Mouse (Mus musculus): Measurements from ENCODE around the gene Phactr2.
"Not testable (repeated sequence)": the region's sequence is repeated elsewhere in the genome, so short reads cannot be mapped to it uniquely, and the experiment has no call there.

Phactr2 gene

DNA sequence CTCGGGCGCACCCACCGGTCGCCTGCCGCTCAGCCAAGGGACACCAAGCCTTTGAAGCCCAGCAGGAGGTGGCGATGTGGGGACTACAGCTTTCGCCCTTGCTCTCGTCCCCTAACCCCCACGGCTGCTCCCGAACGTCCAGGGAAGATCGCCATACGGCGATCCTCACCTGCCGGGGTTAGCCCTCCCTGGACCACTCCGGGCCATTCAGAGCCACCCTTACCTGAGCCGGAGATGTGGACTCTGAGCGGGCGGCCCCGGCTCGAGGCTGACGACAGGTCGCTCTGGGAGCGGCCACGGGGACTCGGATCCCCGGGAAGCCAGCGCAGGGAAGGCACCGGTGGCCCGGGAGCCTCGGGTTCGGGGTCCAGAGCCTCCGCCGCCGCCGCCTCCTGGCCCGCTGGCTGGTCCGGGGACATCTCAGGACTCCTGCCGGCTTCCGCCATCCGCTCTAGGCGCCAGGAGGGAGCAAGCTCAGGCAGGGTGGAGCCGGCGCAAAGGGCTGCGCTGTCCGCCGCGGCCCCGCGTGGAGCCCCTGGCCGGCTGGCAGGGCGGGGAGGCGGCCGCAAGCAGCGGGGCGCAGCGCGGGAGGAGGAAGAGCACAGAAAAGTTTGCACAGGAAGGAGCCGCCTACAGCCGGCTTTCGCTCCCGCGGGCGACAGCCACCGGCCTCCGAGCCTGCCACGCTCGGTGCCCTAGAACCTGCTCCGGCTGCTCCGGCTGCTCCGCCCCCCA, at the start of gene Phactr2:
Gene Phactr2, minus strand, starts transcription at position 580 of the 735 bp plus-strand sequence.
- DNase-seq (ENCODE audit: low spot score) = peak; percentile 66

DNA sequence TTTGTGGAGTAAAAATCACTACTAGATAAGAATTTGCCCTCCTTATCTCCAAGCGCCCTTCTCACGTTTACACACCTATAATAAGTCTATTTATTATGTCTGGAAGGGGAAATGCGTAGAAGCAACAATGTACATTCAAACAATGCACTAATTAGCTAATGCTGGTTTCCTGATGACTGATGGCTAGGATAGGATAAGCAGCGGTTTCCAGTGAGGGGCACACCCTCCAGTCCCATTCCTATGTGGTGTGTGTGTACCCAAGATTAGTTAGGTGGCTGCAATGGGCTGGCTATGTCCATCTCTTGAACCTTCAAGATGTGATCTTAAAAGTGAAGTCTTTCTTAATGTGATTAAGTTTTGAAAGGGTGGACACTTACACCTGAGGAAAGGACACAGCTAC, 47.6 kb upstream of the Phactr2 start:
- no peak for DNase-seq (ENCODE audit: low spot score)

DNA sequence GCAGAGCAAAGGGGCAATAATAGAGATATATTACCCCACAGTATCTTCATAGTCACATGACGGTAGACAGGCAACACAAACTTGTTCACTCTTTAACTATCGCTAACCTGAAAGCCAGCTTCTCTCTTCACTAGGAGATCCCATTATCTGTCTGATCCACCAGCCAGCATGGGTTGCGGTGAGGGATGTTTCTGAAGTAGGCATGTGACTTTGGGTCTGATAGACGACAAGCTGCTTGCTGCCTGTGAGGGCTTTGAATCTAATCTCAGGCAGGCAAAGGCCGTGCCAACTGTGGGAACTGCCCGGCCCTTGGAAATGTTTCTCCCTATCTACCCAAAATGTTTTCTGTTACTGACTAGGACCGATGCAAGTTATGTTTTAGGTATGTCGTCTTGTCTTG, 28.2 kb upstream of the Phactr2 start:
- DNase-seq (ENCODE audit: low spot score) = no peak

- not testable (repeated sequence) for DNase-seq (ENCODE audit: low spot score)
Observed at GRCm38 (mm10) chr10:13501533-13501932, 27.3 kb upstream of the Phactr2 start.

DNA sequence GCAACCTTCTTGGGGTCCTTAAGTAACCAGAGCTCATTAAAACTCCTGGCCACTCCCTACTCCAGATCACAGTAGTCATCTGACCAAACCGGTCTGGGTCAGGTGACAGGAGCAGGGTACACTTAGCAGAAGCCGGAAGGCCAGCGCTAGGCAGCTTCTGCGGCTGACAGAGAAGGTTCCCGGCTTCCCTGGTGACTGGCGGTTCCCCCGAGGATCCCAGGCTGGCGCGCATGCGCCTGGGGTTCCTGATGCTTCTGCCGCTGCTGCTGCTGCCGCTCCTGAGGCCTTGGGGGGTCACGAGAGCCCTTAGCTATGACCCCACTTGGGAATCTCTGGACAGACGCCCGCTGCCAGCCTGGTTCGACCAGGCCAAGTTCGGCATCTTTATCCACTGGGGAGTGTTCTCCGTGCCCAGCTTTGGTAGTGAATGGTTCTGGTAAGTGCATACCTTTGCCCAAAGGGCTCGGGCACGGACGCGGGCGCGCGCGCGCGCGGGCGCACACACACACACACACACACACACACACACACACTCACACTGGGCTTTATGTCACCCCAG, 26.8 kb upstream of the Phactr2 start:
- DNase-seq (ENCODE audit: low spot score) = peak; percentile 92

- DNase-seq (ENCODE audit: low spot score) = no peak
Observed at GRCm38 (mm10) chr10:13500473-13500872, 26.3 kb upstream of the Phactr2 start.

- no peak for DNase-seq (ENCODE audit: low spot score)
Observed at GRCm38 (mm10) chr10:13499331-13499730, 25.1 kb upstream of the Phactr2 start, which contains the start of gene Fuca2. Gene Fuca2, plus strand, starts transcription at chr10:13499540.

DNA sequence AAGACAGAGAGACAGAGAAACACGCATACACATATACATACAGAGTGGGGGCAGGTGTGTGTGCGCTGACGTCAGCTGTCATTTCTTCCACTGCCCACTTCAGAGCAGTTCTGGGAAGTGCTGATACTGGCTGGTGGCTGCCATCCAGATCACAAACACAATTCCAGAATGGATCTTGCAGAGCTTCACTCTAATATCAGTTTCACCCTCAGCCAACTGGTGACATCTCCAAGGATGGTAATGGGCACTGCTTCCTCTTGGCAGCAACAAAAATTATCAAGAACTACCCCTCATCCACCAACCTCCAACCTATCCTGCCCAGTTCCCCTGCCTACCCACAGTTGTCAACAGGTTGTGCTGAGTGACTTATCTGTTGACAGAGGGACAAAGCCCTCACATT, 22.1 kb upstream of the Phactr2 start:
- DNase-seq (ENCODE audit: low spot score) = no peak

DNA sequence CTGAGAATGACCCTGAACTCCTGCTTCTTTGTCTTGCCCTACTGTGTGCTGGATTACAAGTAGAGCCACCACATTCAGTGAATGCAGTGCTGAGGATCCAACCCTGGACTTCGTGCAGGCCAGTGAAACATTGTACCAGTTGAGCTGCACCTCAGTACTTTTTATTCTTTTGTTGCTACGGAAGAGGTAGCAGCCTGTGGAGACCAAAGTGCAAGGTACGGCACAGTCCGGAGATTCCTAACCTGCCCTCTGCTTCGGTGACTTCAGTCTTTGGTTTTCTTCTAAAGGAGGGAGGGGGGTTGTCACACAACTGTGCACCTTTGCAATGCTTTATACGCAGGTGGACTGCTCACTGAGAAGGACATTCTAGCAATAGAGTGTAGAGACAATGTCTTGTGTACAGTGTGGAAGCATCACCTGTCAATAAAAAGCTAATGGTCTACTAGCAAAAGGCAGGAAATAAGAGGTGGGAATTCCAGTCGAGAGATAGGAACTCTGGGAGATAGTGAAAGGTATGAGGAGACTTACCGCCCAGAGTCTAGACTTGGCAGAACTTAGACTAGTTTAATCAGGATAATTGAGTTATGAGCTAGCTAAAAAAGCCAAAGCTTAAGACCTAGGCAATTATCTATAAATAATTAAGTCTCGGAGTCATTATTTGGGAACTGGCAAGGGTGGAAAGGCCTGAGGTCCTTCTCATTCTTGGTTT, 19.9 kb upstream of the Phactr2 start:
- no peak for DNase-seq (ENCODE audit: low spot score)

GRCm38 (mm10) chr10:13489671-13490070, 15.5 kb upstream of the Phactr2 start:
- no peak for DNase-seq (ENCODE audit: low spot score)

DNA sequence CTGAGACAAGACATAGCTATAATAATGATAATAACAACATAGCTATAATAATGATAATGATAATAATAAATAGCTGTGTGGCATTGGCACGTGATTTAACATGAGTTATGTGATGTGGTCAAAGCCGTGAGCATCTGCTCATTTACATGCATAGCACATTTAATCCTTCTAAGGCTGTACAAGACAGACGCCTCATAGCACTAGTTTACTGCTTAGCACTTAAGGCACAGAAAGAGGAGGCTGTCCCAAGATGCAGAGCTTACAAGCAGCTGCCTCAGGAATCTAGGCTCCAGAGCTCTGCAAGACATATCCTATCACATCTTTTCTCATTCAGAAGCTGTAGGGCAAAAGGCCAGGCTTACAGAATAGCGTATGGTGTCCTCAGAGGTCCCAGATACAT, 11.7 kb upstream of the Phactr2 start:
- no peak for DNase-seq (ENCODE audit: low spot score)

DNA sequence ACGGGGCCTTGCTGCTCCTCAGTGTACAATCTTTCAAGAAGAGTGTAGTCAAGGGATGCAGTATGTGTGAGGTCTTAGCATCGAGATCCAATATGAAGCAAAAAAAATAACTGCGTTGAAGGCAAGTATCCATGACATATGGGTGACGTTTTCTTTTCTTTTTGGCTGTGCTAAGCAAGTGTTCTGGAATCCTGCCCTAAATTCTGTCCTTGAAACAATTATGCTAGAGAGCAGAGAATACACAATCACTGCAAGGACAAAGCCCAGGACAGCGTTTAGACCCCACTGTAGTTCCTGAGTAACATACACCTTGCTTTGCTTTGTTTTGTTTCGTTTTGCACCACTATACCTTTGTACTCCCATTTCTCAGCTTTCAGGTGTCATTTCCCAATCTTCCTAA, 5.1 kb upstream of the Phactr2 start:
- no peak for DNase-seq (ENCODE audit: low spot score)

DNA sequence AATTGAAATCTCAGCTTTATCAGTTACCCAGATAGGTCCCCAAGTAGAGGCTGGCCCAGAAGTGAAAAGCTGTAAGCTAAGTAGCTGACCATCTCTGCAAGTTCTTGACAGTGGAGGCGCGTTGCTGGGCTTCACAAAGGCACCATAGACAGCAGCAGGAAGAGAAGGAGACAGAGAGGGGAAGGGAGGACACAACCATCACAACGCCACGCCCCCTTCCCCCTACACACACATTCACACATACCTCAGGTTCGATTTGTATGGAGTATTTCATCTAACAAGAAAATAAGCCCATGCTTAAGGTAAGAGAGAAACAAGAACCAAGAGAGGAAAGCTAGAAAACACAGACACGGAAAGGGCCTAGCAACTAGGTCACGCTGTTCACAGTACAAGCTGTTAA, 909 bp upstream of the Phactr2 start:
- peak; percentile 41 for DNase-seq (ENCODE audit: low spot score)

- no peak for DNase-seq (ENCODE audit: low spot score)
Observed at GRCm38 (mm10) chr10:13474568-13474955, 350 bp upstream of the Phactr2 start.

GRCm38 (mm10) chr10:13473287-13473832, 852 bp downstream of the Phactr2 start:
- no peak for DNase-seq (ENCODE audit: low spot score)

DNA sequence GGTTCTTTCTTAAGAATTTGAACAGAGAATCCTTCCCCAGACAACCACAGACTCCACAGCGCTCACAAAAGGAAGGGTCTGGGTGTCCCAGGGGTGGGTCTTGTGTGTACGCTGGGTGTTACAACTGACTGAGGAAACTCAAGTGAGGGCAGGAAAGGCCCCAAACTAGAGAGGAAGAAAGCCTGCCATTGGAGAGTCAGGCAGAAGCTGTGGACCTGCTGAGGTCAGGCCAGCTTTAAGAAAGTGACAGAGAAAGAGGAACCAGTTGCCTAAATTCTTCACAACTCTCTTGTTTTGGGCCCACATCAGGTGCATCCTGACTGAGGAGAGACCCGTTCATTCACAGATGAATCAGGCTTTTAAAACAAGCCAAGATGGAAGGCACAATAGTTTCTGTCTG, 4.0 kb downstream of the Phactr2 start:
- DNase-seq (ENCODE audit: low spot score) = no peak

DNA sequence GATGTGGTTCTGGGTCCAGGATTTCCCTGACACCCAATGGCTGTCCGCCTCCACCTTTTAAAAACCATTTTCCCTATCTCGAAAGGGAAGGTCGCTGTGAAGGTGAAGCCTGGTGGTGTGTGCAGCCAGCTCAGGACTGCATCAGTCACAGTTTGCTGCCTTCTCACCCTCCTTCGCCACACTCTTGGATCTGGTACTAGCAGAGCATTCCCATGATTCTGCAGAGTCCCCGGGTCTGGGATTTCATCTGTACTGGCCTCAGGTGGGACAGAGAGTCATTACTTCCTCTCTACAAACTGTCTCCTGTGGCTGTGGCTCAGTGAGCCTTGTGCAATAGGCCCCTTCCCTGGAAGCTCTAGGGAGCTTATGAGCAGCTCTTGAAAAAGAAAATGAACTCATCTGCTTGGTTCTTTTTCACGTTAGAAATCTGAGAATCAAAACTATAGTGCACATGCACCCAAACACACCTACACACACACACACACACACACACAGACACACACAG, 6.1 kb downstream of the Phactr2 start:
- DNase-seq (ENCODE audit: low spot score) = not testable (repeated sequence)

DNA sequence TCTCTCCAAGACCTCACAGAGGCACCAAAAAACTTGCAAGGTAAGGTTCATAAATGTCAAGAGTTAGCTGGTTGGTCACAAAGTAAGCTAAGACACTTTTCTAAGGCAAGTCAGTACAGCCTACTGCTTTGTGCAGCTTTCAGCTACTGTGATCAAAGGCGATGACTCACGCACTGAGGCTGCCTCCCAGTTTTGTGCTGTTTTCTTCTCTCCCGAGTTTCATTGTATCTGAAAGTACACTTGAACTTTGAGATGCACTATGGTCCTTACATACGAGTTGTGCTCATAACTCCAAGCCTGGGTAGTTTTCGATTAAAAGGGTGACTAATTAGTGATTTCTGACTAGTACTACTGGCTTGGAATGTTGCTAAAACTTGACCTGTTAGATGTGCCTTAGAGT, 7.3 kb downstream of the Phactr2 start:
- no peak for DNase-seq (ENCODE audit: low spot score)

GRCm38 (mm10) chr10:13464295-13464694, 9.9 kb downstream of the Phactr2 start:
- not testable (repeated sequence) for DNase-seq (ENCODE audit: low spot score)

DNA sequence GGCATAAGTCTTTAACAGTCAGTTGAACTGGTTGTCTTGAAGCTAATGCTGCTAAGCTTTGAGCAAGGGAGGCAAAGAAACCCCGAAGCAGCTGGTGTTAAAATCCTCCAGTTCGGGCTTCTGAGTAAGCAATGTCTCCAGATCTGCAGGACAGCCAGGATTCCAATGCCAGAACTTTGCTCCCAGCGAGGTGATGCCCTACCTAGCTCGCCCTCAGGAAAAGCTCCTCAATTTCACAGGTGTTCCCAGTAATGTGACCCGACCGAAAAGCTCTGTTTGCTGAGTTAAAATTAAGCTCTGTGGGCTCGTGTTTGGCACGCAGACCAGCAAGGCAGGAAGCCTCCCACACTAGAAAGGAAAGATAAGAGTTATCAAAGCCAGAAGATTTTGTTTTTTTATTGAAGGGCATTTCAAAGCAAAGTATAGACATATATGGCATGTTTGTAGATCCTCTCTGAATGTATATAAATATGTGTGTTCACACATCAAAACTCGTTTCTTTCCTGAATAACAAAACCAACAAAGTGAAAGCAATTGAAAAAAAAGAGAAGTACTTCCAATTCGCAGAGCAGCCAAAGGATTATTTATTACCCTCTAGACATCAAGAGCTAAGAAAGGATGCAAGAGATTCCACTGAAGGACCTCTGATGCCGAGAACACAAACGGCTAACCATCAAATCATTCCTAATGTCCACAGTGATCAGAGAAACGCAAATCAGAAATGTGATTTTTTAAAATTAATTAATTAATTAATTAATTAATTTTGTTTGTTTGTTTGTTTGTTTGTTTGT, 20.8 kb downstream of the Phactr2 start:
- DNase-seq (ENCODE audit: low spot score) = no peak

DNA sequence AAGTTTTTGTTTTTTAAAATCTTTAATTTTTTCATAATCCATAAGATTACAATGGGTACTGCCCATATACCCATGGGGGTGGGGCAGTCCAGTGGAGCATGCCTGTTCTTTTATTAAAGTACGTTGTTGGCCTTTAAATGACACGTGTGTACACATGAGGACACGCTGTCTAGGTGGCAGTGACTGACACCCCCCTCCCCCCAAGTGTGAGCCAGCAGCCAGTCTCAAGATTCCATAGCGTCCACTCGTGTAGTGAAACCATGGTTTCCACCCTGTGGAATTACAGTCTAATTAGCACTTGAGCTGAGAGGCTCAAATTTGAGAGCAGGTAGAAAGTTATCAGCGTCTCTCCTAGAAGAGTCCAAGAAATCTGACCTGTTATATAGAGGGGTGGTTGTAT, 22.6 kb downstream of the Phactr2 start:
- no peak for DNase-seq (ENCODE audit: low spot score)
